ENCODE assay signal across 25 mouse cellular contexts in the genomic region with DNA sequence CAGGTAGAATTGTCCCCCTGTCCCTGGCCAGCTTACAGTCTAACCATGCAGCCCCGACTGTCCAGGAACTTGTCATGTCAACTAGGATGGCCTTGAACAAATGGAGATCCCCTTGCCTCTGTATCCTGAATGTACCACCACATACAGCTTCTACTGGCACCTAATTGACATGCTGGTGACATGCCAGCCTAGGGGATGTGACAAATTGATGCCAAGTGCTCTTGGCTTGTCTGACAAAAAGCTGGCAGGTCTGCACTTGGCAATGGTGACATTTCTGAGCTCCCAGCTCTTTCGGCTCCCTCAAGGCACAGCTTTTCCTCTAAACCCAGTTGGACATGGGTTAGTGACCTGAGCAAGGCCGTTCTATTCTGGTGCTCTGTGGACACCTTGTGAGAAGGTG.
"Had no signal": no experiment of that assay in that cellular context is flagged by ENCODE, and none has a peak within 500 bp of the region (broad histone marks: within the 10 kb centered on the region; RNA-seq: fewer than 3 reads in every experiment).

No protein-coding gene starts in this region.

- DNase-seq: kidney, adult 11 months; kidney, adult 8-10 months; kidney, postnatal 10 days; kidney, postnatal 36 days; layer of hippocampus, postnatal 36 days; liver; lung, adult 18-20 months; lung, postnatal 10 days; lung, postnatal 36 days; retina, postnatal 1 day; right cerebral cortex, postnatal 25 days; spleen, adult 18-20 months; thymus, postnatal 25 days had no signal

- H3K27ac ChIP-seq: kidney, embryonic 15.5 days; left cerebral cortex, adult 2 months; limb, embryonic 10.5 days; limb, embryonic 13.5 days; liver, embryonic 12.5 days; liver, embryonic 15.5 days; lung, embryonic 15.5 days; neural tube, embryonic 13.5 days; stomach, embryonic 15.5 days had no signal

- H3K4me1 ChIP-seq: limb, embryonic 13.5 days; liver, embryonic 12.5 days; liver, embryonic 15.5 days; lung, embryonic 15.5 days; megakaryocyte, embryonic 14.5 days; stomach, embryonic 15.5 days had no signal

- H3K36me3 ChIP-seq: kidney, embryonic 15.5 days; limb, embryonic 10.5 days; limb, embryonic 13.5 days; liver, embryonic 12.5 days; liver, embryonic 15.5 days; lung, embryonic 15.5 days; neural tube, embryonic 13.5 days; stomach, embryonic 15.5 days had no signal

- H3K4me2 ChIP-seq: kidney, embryonic 15.5 days; limb, embryonic 13.5 days; liver, embryonic 12.5 days; liver, embryonic 15.5 days; lung, embryonic 15.5 days; midbrain, embryonic 11.5 days; neural tube, embryonic 13.5 days; stomach, embryonic 15.5 days had no signal

- H3K9me3 ChIP-seq: kidney, embryonic 15.5 days; limb, embryonic 10.5 days; limb, embryonic 13.5 days; liver, embryonic 12.5 days; liver, embryonic 15.5 days; lung, embryonic 15.5 days; megakaryocyte, embryonic 14.5 days; neural tube, embryonic 13.5 days; stomach, embryonic 15.5 days had no signal

- H3K4me3 ChIP-seq: kidney, embryonic 15.5 days; left cerebral cortex, adult 2 months; limb, embryonic 10.5 days; limb, embryonic 13.5 days; liver, embryonic 12.5 days; liver, embryonic 15.5 days; lung, embryonic 15.5 days; myocyte; neural tube, embryonic 13.5 days; stomach, embryonic 15.5 days had no signal

- H3K27me3 ChIP-seq: neural tube, embryonic 13.5 days had no signal

- ATAC-seq: liver, embryonic 12.5 days had no signal

- H3K9ac ChIP-seq: kidney, embryonic 15.5 days; limb, embryonic 13.5 days; liver, embryonic 12.5 days; liver, embryonic 15.5 days; lung, embryonic 15.5 days; neural tube, embryonic 13.5 days; stomach, embryonic 15.5 days had no signal
